Mouse (Mus musculus) B cell, adult 62 days (primary cell): ENCODE data around the gene Gm4214. TPM values are rescaled to one million over a fixed set of nuclear protein-coding genes. Genes with fewer than 3 reads are reported as not detected.

Experiments
- total RNA-seq: library from RNA; stranded (reverse); gene quantifications from 4 replicates; pipeline ENCODE4 v1.2.4, GENCODE M21; 2023

Gm4214 gene
- not detected in 4 replicates for total RNA-seq

DNA sequence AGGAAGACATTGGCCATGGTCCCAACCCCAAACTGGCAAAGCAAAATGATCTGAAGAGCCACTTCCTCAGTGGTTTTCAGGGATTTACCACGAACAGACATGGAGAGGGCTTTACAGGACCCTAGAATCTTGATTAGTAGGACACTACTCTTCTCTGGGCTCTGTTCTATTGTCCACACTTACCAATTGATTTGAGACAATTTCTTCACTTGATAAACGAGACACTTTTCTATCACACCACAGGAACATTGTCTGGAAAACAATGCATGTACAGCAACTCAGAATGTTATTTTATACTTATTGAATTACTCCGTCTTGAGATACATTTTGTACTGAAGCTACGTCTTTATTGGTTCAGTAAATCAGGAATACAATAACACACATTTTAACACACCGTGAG, at the start of gene Gm4214:
Gm4214 (minus strand) TSS at position 101 of the 400 bp plus-strand sequence.

GRCm38 (mm10) chr7:23019823-23020222, 35.4 kb upstream of the Gm4214 start, which contains the start of gene Gm4216:
Gene Gm4216, minus strand, starts transcription at chr7:23019923.

Other genes with a start within 250 kb of the Gm4214 start
- gene Vmn1r157, start 223.0 kb downstream of the Gm4214 start, total RNA-seq = not detected in 4 replicates
- gene Vmn1r158, start 193.9 kb downstream of the Gm4214 start, total RNA-seq = not detected in 4 replicates
- gene Vmn1r159, start 141.1 kb downstream of the Gm4214 start, total RNA-seq = not detected in 4 replicates
- not detected in 4 replicates for gene Vmn1r160, start 113.4 kb downstream of the Gm4214 start, total RNA-seq
- gene Gm4216, start 35.2 kb upstream of the Gm4214 start, total RNA-seq = not detected in 4 replicates
- gene Vmn1r163, start 70.9 kb upstream of the Gm4214 start, total RNA-seq = not detected in 4 replicates
- not detected in 4 replicates for gene Gm8720, start 82.8 kb upstream of the Gm4214 start, total RNA-seq
- not detected in 4 replicates for gene Gm10662, start 159.8 kb upstream of the Gm4214 start, total RNA-seq
- gene Vmn1r165, start 232.7 kb upstream of the Gm4214 start, total RNA-seq = not detected in 4 replicates